Mouse (Mus musculus) forebrain, embryonic 12.5 days (tissue): ENCODE data around the gene Efna3. TPM values are rescaled to one million over a fixed set of nuclear protein-coding genes. Genes with fewer than 3 reads are reported as not detected.

ENCODE experiments used
- ATAC-seq: fragments of 200-750 bp; cut with Nextera tagmentation; 2 replicates; pipeline ENCODE4 v1.8.0; 2017; ENCODE audit warnings: moderate TSS enrichment; ENCODE audit not compliant: low FRiP score
- H3K27ac ChIP-seq: fragments of 300-500 bp; sonication (generic); 2 replicates; pipeline ENCODE4 v1.5.1; 2016; ENCODE audit warnings: mild to moderate bottlenecking
- H3K27me3 ChIP-seq: fragments of 300-500 bp; sonication (generic); 2 replicates; pipeline ENCODE4 v1.6.1; 2016; ENCODE audit warnings: mild to moderate bottlenecking
- H3K36me3 ChIP-seq: fragments of 300-500 bp; sonication (generic); replicated peaks from 2 replicates; pipeline ENCODE4 v1.6.1; 2016; ENCODE audit warnings: mild to moderate bottlenecking
- H3K4me1 ChIP-seq: fragments of 300-500 bp; sonication (generic); 2 replicates; pipeline ENCODE4 v1.6.1; 2016
- H3K4me2 ChIP-seq: fragments of 300-500 bp; sonication (generic); 2 replicates; pipeline ENCODE4 v1.6.1; 2016; ENCODE audit warnings: mild to moderate bottlenecking, moderate library complexity
- H3K4me3 ChIP-seq: fragments of 300-500 bp; sonication (generic); replicated peaks from 2 replicates; pipeline ENCODE4 v1.5.1; 2016; ENCODE audit warnings: mild to moderate bottlenecking
- H3K9ac ChIP-seq: fragments of 300-500 bp; sonication (generic); 2 replicates; pipeline ENCODE4 v1.6.1; 2016; ENCODE audit warnings: mild to moderate bottlenecking
- H3K9me3 ChIP-seq: fragments of 300-500 bp; sonication (generic); 2 replicates; pipeline ENCODE4 v1.6.1; 2016
- WGBS: fragments of 180-500 bp; shearing (Covaris S2); methylation state at CpG from one replicate; pipeline ENCODE4 v1.1.7; 2016; 5-methylcytosine and 5-hydroxymethylcytosine counted together
- polyA plus RNA-seq: library from polyadenylated mRNA; unstranded; fragments of >200 nt; fragmentation: Nextera tagmentation; extraction: Ambion mirVana; gene quantifications from 2 replicates; pipeline ENCODE4 v1.2.1, GENCODE M21; 2016

The Efna3 gene
- polyA plus RNA-seq, 1 experiment from 2014 or later = 11.9 TPM

GRCm38 (mm10) chr3:89351271-89351670, 28.5 kb upstream of the Efna3 start:
- Histone ChIP-seq H3K4me3 (no peak overlapping the region), H3K4me2 (no peak overlapping the region), H3K27ac (no peak overlapping the region), H3K9me3 (no peaks in the 10 kb centered on the region), H3K9ac (no peak overlapping the region), H3K27me3 (peaks cover 49% of the 10 kb centered on the region), H3K4me1 (peaks cover 23% of the 10 kb centered on the region), H3K36me3 (no peaks in the 10 kb centered on the region)
- 80% methylated on average over 5 of the region's 5 CpGs for WGBS
- ATAC-seq = no peak

GRCm38 (mm10) chr3:89349869-89350501, 27.2 kb upstream of the Efna3 start, which contains the start of gene Adam15:
TSS of gene Adam15 (minus strand) at chr3:89349996.
- H3K27me3 ChIP-seq = peaks cover 44% of the 10 kb centered on the region
- peaks cover 21% of the 10 kb centered on the region for H3K4me1 ChIP-seq
- ATAC-seq = peak; percentile 93
- H3K9ac ChIP-seq = peak within 1 kb of the TSS; percentile 59
- no peaks in the 10 kb centered on the region; the same call in 1 of the 2 replicates for H3K36me3 ChIP-seq
- no peaks in the 10 kb centered on the region for H3K9me3 ChIP-seq
- peak within 1 kb of the TSS; percentile 91 for H3K4me2 ChIP-seq
- peak within 1 kb of the TSS; percentile 62 for H3K4me3 ChIP-seq
- WGBS = under 1% methylated on average over 57 of the region's 59 CpGs
- peak within 1 kb of the TSS; percentile 51; the same call in 1 of the 2 replicates for H3K27ac ChIP-seq

- Histone ChIP-seq H3K27me3 (peaks cover 44% of the 10 kb centered on the region), H3K4me2 (peak overlapping the region; percentile 91), H3K27ac (peak overlapping the region; percentile 46; the same call in 1 of the 2 replicates), H3K36me3 (no peaks in the 10 kb centered on the region; the same call in 1 of the 2 replicates), H3K9ac (peak overlapping the region; percentile 59), H3K9me3 (no peaks in the 10 kb centered on the region), H3K4me1 (peaks cover 19% of the 10 kb centered on the region), H3K4me3 (peak overlapping the region; percentile 62)
- 1% methylated on average over 38 of the region's 38 CpGs for WGBS
- ATAC-seq = peak; percentile 34
These were observed 26.4 kb upstream of the Efna3 start for GRCm38 (mm10) chr3:89348911-89349868.

- WGBS = 37% methylated on average over 1 of the region's 1 CpGs
- Histone ChIP-seq H3K36me3 (no peaks in the 10 kb centered on the region; the same call in 1 of the 2 replicates), H3K4me1 (peaks cover 19% of the 10 kb centered on the region), H3K9me3 (no peaks in the 10 kb centered on the region), H3K4me2 (0 out of 2 replicates have a peak overlapping the region, but pooled peaks have one; percentile 91), H3K4me3 (no peak overlapping the region), H3K27ac (no peak overlapping the region), H3K9ac (no peak overlapping the region), H3K27me3 (peaks cover 37% of the 10 kb centered on the region)
- ATAC-seq = no peak
These were observed 25.2 kb upstream of the Efna3 start for GRCm38 (mm10) chr3:89347916-89348315.

- Histone ChIP-seq H3K4me2 (no peak overlapping the region), H3K36me3 (no peaks in the 10 kb centered on the region; the same call in 1 of the 2 replicates), H3K27me3 (peaks cover 29% of the 10 kb centered on the region), H3K9me3 (no peaks in the 10 kb centered on the region), H3K4me3 (no peak overlapping the region), H3K4me1 (peaks cover 19% of the 10 kb centered on the region), H3K27ac (no peak overlapping the region), H3K9ac (no peak overlapping the region)
- WGBS = 84% methylated on average over 10 of the region's 10 CpGs
- no peak for ATAC-seq
These were observed 24.2 kb upstream of the Efna3 start for GRCm38 (mm10) chr3:89346815-89347540.

GRCm38 (mm10) chr3:89343279-89343678, 20.5 kb upstream of the Efna3 start:
- peaks cover 6% of the 10 kb centered on the region for H3K27me3 ChIP-seq
- no peak overlapping the region for H3K27ac ChIP-seq
- no peak for ATAC-seq
- peak overlapping the region; percentile 13; the same call in 1 of the 2 replicates for H3K9ac ChIP-seq
- no peaks in the 10 kb centered on the region for H3K9me3 ChIP-seq
- peaks cover 26% of the 10 kb centered on the region for H3K4me1 ChIP-seq
- H3K4me3 ChIP-seq = no peak overlapping the region
- WGBS = 88% methylated on average over 7 of the region's 7 CpGs
- H3K4me2 ChIP-seq = no peak overlapping the region
- H3K36me3 ChIP-seq = no peaks in the 10 kb centered on the region; the same call in 1 of the 2 replicates

GRCm38 (mm10) chr3:89341794-89342193, 19.0 kb upstream of the Efna3 start:
- Histone ChIP-seq H3K36me3 (no peaks in the 10 kb centered on the region; the same call in 1 of the 2 replicates), H3K4me2 (no peak overlapping the region), H3K9me3 (no peaks in the 10 kb centered on the region), H3K27me3 (no peaks in the 10 kb centered on the region), H3K4me1 (peaks cover 32% of the 10 kb centered on the region), H3K9ac (no peak overlapping the region), H3K27ac (no peak overlapping the region), H3K4me3 (no peak overlapping the region)
- no peak for ATAC-seq
- whole genome bisulfite sequencing = 88% methylated on average over 4 of the region's 4 CpGs

GRCm38 (mm10) chr3:89340465-89340864, 17.7 kb upstream of the Efna3 start:
- H3K4me1 ChIP-seq = peaks cover 45% of the 10 kb centered on the region
- H3K27me3 ChIP-seq = no peaks in the 10 kb centered on the region
- peak overlapping the region; percentile 28 for H3K4me3 ChIP-seq
- peak overlapping the region; percentile 57 for H3K4me2 ChIP-seq
- no peaks in the 10 kb centered on the region for H3K9me3 ChIP-seq
- no peaks in the 10 kb centered on the region; the same call in 1 of the 2 replicates for H3K36me3 ChIP-seq
- 0 out of 2 replicates have a peak overlapping the region, but pooled peaks have one; percentile 19 for H3K27ac ChIP-seq
- H3K9ac ChIP-seq = no peak overlapping the region
- peak; percentile 15 for ATAC-seq
- 3% methylated on average over 11 of the region's 11 CpGs for WGBS

- WGBS = 22% methylated on average over 8 of the region's 8 CpGs
- H3K36me3 ChIP-seq = peaks cover 9% of the 10 kb centered on the region
- H3K27ac ChIP-seq = no peak overlapping the region
- no peak for ATAC-seq
- H3K4me3 ChIP-seq = no peak overlapping the region
- no peak overlapping the region for H3K9ac ChIP-seq
- peaks cover 45% of the 10 kb centered on the region for H3K4me1 ChIP-seq
- H3K27me3 ChIP-seq = no peaks in the 10 kb centered on the region
- H3K9me3 ChIP-seq = no peaks in the 10 kb centered on the region
- peak overlapping the region; percentile 70; the same call in 1 of the 2 replicates for H3K4me2 ChIP-seq
These were observed 16.7 kb upstream of the Efna3 start for GRCm38 (mm10) chr3:89339416-89339815.

- WGBS = under 1% methylated on average over 44 of the region's 44 CpGs
- Histone ChIP-seq H3K4me1 (peaks cover 50% of the 10 kb centered on the region), H3K27me3 (no peaks in the 10 kb centered on the region), H3K9me3 (no peaks in the 10 kb centered on the region), H3K9ac (peak within 1 kb of the TSS; percentile 90), H3K36me3 (peaks cover 23% of the 10 kb centered on the region), H3K4me2 (peak within 1 kb of the TSS; percentile 70), H3K27ac (peak within 1 kb of the TSS; percentile 92), H3K4me3 (peak within 1 kb of the TSS; percentile 84)
- peak; percentile 77 for ATAC-seq
These were observed 15.2 kb upstream of the Efna3 start, which contains the start of gene Efna4 for GRCm38 (mm10) chr3:89337721-89338578. TSS of gene Efna4 (minus strand) at chr3:89338028.
